Mouse (Mus musculus) kidney, adult 8-10 months (tissue): ENCODE results near the gene Rnf144a.
A peak's percentile ranks its signal among the peaks of the same experiment; 100 is the strongest.
"Not testable (repeated sequence)": the region's sequence is repeated elsewhere in the genome, so short reads cannot be mapped to it uniquely, and the experiment has no call there.

Experiments
- DNase-seq, 2 experiments: peaks; one replicate each; pipeline ENCODE4 v3.0.0; 2022

The Rnf144a gene

GRCm38 (mm10) chr12:26314959-26315358 is 100.1 kb downstream of the Rnf144a start:
- DNase-seq, result peak; percentile 15 to 49

GRCm38 (mm10) chr12:26311548-26311947 is 103.5 kb downstream of the Rnf144a start:
- DNase-seq, result peak; percentile 12 to 55

- DNase-seq, result no peak
Measured at GRCm38 (mm10) chr12:26310247-26310646, 104.8 kb downstream of the Rnf144a start.

GRCm38 (mm10) chr12:26302886-26303285 is 112.2 kb downstream of the Rnf144a start:
- no peak for DNase-seq

- no peak for DNase-seq
Measured at GRCm38 (mm10) chr12:26299515-26300090, 115.5 kb downstream of the Rnf144a start.

GRCm38 (mm10) chr12:26295995-26296394 is 119.1 kb downstream of the Rnf144a start:
- DNase-seq, result not testable (repeated sequence)

- DNase-seq, result no peak
Measured at GRCm38 (mm10) chr12:26289200-26289599, 125.9 kb downstream of the Rnf144a start.

GRCm38 (mm10) chr12:26288347-26288746 is 126.7 kb downstream of the Rnf144a start:
- no peak for DNase-seq

- no peak for DNase-seq
Measured at GRCm38 (mm10) chr12:26285939-26286338, 129.1 kb downstream of the Rnf144a start.

GRCm38 (mm10) chr12:26285460-26285859 is 129.6 kb downstream of the Rnf144a start:
- no peak for DNase-seq

- DNase-seq, result no peak
Measured at GRCm38 (mm10) chr12:26280719-26281480, 134.2 kb downstream of the Rnf144a start.

GRCm38 (mm10) chr12:26277002-26277669 is 137.9 kb downstream of the Rnf144a start:
- DNase-seq, result peak in 1 of 2 experiments; percentile 20

GRCm38 (mm10) chr12:26276556-26276955 is 138.5 kb downstream of the Rnf144a start:
- no peak for DNase-seq
